Mouse (Mus musculus) embryonic facial prominence, embryonic 15.5 days (tissue): ENCODE measurements around the gene Pkp1. TPM values are rescaled to one million over a fixed set of nuclear protein-coding genes. Genes with fewer than 3 reads are reported as not detected.

ENCODE experiments used
- ATAC-seq: fragments of 200-750 bp; cut with Nextera tagmentation; 2 replicates; pipeline ENCODE4 v1.8.0; 2017; ENCODE audit warnings: low read depth, moderate TSS enrichment; ENCODE audit not compliant: insufficient number of reproducible peaks, low FRiP score, low TSS enrichment
- H3K27ac ChIP-seq: fragments of 300-500 bp; sonication (generic); replicated peaks from 2 replicates; pipeline ENCODE4 v1.5.1; 2015; ENCODE audit warnings: mild to moderate bottlenecking, inconsistent platforms
- H3K27me3 ChIP-seq: fragments of 300-500 bp; sonication (generic); 2 replicates; pipeline ENCODE4 v1.6.1; 2015; ENCODE audit warnings: inconsistent platforms
- H3K36me3 ChIP-seq: fragments of 300-500 bp; sonication (generic); 2 replicates; pipeline ENCODE4 v1.6.1; 2015; ENCODE audit warnings: mild to moderate bottlenecking, inconsistent platforms
- H3K4me1 ChIP-seq: fragments of 300-500 bp; sonication (generic); 2 replicates; pipeline ENCODE4 v1.6.1; 2015; ENCODE audit warnings: inconsistent platforms
- H3K4me2 ChIP-seq: fragments of 300-500 bp; sonication (generic); replicated peaks from 2 replicates; pipeline ENCODE4 v1.6.1; 2015; ENCODE audit warnings: mild to moderate bottlenecking, inconsistent platforms
- H3K4me3 ChIP-seq: fragments of 300-500 bp; sonication (generic); replicated peaks from 2 replicates; pipeline ENCODE4 v1.5.1; 2015; ENCODE audit warnings: mild to moderate bottlenecking, inconsistent platforms
- H3K9ac ChIP-seq: fragments of 300-500 bp; sonication (generic); 2 replicates; pipeline ENCODE4 v1.6.1; 2015; ENCODE audit warnings: inconsistent platforms
- H3K9me3 ChIP-seq: fragments of 300-500 bp; sonication (generic); replicated peaks from 2 replicates; pipeline ENCODE4 v1.6.1; 2016; ENCODE audit warnings: inconsistent platforms
- WGBS: fragments of 180-500 bp; shearing (Covaris S2); methylation state at CpG from one replicate; pipeline ENCODE4 v1.1.7; 2015; 5-methylcytosine and 5-hydroxymethylcytosine counted together
- polyA plus RNA-seq: library from polyadenylated mRNA; unstranded; fragments of >200 nt; fragmentation: Nextera tagmentation; extraction: Ambion mirVana; gene quantifications from 2 replicates; pipeline ENCODE4 v1.2.1, GENCODE M21; 2015

Pkp1 gene
- polyA plus RNA-seq, 1 experiment from 2014 or later = 67.2 TPM

GRCm38 (mm10) chr1:135906736-135907135 lies 12.3 kb downstream of the Pkp1 start:
- Histone ChIP-seq H3K4me3 (no peak overlapping the region), H3K36me3 (no peaks in the 10 kb centered on the region), H3K27ac (peak overlapping the region; percentile 49), H3K27me3 (no peaks in the 10 kb centered on the region), H3K9me3 (no peaks in the 10 kb centered on the region), H3K4me2 (0 out of 2 replicates have a peak overlapping the region, but pooled peaks have one; percentile 3), H3K9ac (no peak overlapping the region), H3K4me1 (peaks cover 29% of the 10 kb centered on the region)
- peak; percentile 82 for ATAC-seq
- whole genome bisulfite sequencing = 15% methylated on average over 11 of the region's 11 CpGs

- Histone ChIP-seq H3K27me3 (no peaks in the 10 kb centered on the region), H3K4me1 (peaks cover 16% of the 10 kb centered on the region), H3K9me3 (no peaks in the 10 kb centered on the region), H3K4me2 (no peak overlapping the region), H3K9ac (no peak overlapping the region), H3K36me3 (no peaks in the 10 kb centered on the region), H3K4me3 (no peak overlapping the region), H3K27ac (peak overlapping the region; percentile 79)
- peak; percentile 70 for ATAC-seq
- WGBS = 42% methylated on average over 7 of the region's 7 CpGs
Observed at GRCm38 (mm10) chr1:135899991-135900515, 19.0 kb downstream of the Pkp1 start.

GRCm38 (mm10) chr1:135899295-135899694 lies 19.7 kb downstream of the Pkp1 start:
- H3K4me3 ChIP-seq = no peak overlapping the region
- peaks cover 20% of the 10 kb centered on the region for H3K4me1 ChIP-seq
- no peaks in the 10 kb centered on the region for H3K27me3 ChIP-seq
- no peak for ATAC-seq
- no peaks in the 10 kb centered on the region for H3K36me3 ChIP-seq
- 0 out of 2 replicates have a peak overlapping the region, but pooled peaks have one; percentile 79 for H3K27ac ChIP-seq
- no peak overlapping the region for H3K4me2 ChIP-seq
- 80% methylated on average over 6 of the region's 6 CpGs for WGBS
- no peaks in the 10 kb centered on the region for H3K9me3 ChIP-seq
- H3K9ac ChIP-seq = no peak overlapping the region

- Histone ChIP-seq H3K4me1 (peaks cover 20% of the 10 kb centered on the region; the same call in 1 of the 2 replicates), H3K9ac (no peak overlapping the region), H3K27me3 (no peaks in the 10 kb centered on the region), H3K27ac (peak overlapping the region; percentile 63), H3K9me3 (no peaks in the 10 kb centered on the region), H3K36me3 (no peaks in the 10 kb centered on the region), H3K4me2 (no peak overlapping the region), H3K4me3 (no peak overlapping the region)
- no peak for ATAC-seq
- 74% methylated on average over 4 of the region's 4 CpGs for WGBS
Observed at GRCm38 (mm10) chr1:135895367-135895766, 23.6 kb downstream of the Pkp1 start.

- WGBS = 72% methylated on average over 3 of the region's 3 CpGs
- no peak overlapping the region for H3K9ac ChIP-seq
Observed at GRCm38 (mm10) chr1:135893377-135893776, 25.6 kb downstream of the Pkp1 start.

GRCm38 (mm10) chr1:135892764-135893163 lies 26.2 kb downstream of the Pkp1 start:
- Histone ChIP-seq H3K4me1 (0 out of 2 replicates have a peak, but pooled peaks cover 14% of the 10 kb centered on the region), H3K4me3 (no peak overlapping the region), H3K4me2 (no peak overlapping the region), H3K27me3 (no peaks in the 10 kb centered on the region), H3K9ac (no peak overlapping the region), H3K36me3 (no peaks in the 10 kb centered on the region), H3K27ac (peak overlapping the region; percentile 68), H3K9me3 (no peaks in the 10 kb centered on the region)
- WGBS = 69% methylated on average over 6 of the region's 6 CpGs
- ATAC-seq = no peak

More at GRCm38 (mm10) chr1:135893377-135893776, 25.6 kb downstream of the Pkp1 start:
- no peaks in the 10 kb centered on the region for H3K9me3 ChIP-seq
- H3K27me3 ChIP-seq = no peaks in the 10 kb centered on the region
- H3K4me3 ChIP-seq = no peak overlapping the region
- peak overlapping the region; percentile 68 for H3K27ac ChIP-seq
- H3K36me3 ChIP-seq = no peaks in the 10 kb centered on the region
- ATAC-seq = no peak
- H3K4me1 ChIP-seq = 0 out of 2 replicates have a peak, but pooled peaks cover 14% of the 10 kb centered on the region
- no peak overlapping the region for H3K4me2 ChIP-seq

- Histone ChIP-seq H3K4me3 (no peak overlapping the region), H3K4me1 (0 out of 2 replicates have a peak, but pooled peaks cover 14% of the 10 kb centered on the region), H3K36me3 (no peaks in the 10 kb centered on the region), H3K27me3 (no peaks in the 10 kb centered on the region), H3K9ac (no peak overlapping the region), H3K9me3 (no peaks in the 10 kb centered on the region), H3K27ac (peak overlapping the region; percentile 68), H3K4me2 (no peak overlapping the region)
- ATAC-seq = no peak
- 55% methylated on average over 6 of the region's 6 CpGs for WGBS
Observed at GRCm38 (mm10) chr1:135892233-135892632, 26.8 kb downstream of the Pkp1 start.

GRCm38 (mm10) chr1:135891424-135892216 lies 27.4 kb downstream of the Pkp1 start:
- Histone ChIP-seq H3K9ac (no peak overlapping the region), H3K27ac (peak overlapping the region; percentile 72), H3K9me3 (no peaks in the 10 kb centered on the region), H3K4me3 (no peak overlapping the region), H3K4me2 (no peak overlapping the region), H3K36me3 (no peaks in the 10 kb centered on the region), H3K27me3 (no peaks in the 10 kb centered on the region), H3K4me1 (0 out of 2 replicates have a peak, but pooled peaks cover 14% of the 10 kb centered on the region)
- ATAC-seq = peak; percentile 45; the same call in 1 of the 2 replicates
- WGBS = 57% methylated on average over 11 of the region's 11 CpGs

- H3K4me1 ChIP-seq = 0 out of 2 replicates have a peak, but pooled peaks cover 13% of the 10 kb centered on the region
- H3K27ac ChIP-seq = no peak overlapping the region
- no peak overlapping the region for H3K9ac ChIP-seq
- no peak overlapping the region for H3K4me3 ChIP-seq
- H3K27me3 ChIP-seq = no peaks in the 10 kb centered on the region
- no peak overlapping the region for H3K4me2 ChIP-seq
- WGBS = 75% methylated on average over 20 of the region's 20 CpGs
- ATAC-seq = no peak
- 0 out of 2 replicates have a peak, but pooled peaks cover 2% of the 10 kb centered on the region for H3K36me3 ChIP-seq
- H3K9me3 ChIP-seq = no peaks in the 10 kb centered on the region
Observed at GRCm38 (mm10) chr1:135889461-135890185, 29.4 kb downstream of the Pkp1 start.

GRCm38 (mm10) chr1:135882385-135883109 lies 36.5 kb downstream of the Pkp1 start:
- no peak for ATAC-seq
- no peak overlapping the region for H3K4me2 ChIP-seq
- no peaks in the 10 kb centered on the region for H3K9me3 ChIP-seq
- H3K27ac ChIP-seq = no peak overlapping the region
- no peak overlapping the region for H3K4me3 ChIP-seq
- H3K9ac ChIP-seq = no peak overlapping the region
- no peaks in the 10 kb centered on the region for H3K4me1 ChIP-seq
- no peaks in the 10 kb centered on the region for H3K27me3 ChIP-seq
- WGBS = 63% methylated on average over 10 of the region's 10 CpGs
- 0 out of 2 replicates have a peak, but pooled peaks cover 9% of the 10 kb centered on the region for H3K36me3 ChIP-seq
